Mouse (Mus musculus) hindbrain, embryonic 10.5 days (tissue): ENCODE measurements around the gene Dmbx1. TPM values are rescaled to one million over a fixed set of nuclear protein-coding genes. Genes with fewer than 3 reads are reported as not detected.
A peak's percentile ranks its signal among the peaks of the same experiment; 100 is the strongest.

Experiments used
- DNase-seq: peaks from one replicate; pipeline ENCODE4 v3.0.0-alpha.2; 2017; ENCODE audit warnings: low spot score
- H3K27ac ChIP-seq: fragments of 300-500 bp; sonication (generic); 2 replicates; pipeline ENCODE4 v1.5.1; 2016; ENCODE audit warnings: mild to moderate bottlenecking, moderate library complexity
- H3K27me3 ChIP-seq: fragments of 300-500 bp; sonication (generic); 2 replicates; pipeline ENCODE4 v1.6.1; 2016; ENCODE audit warnings: mild to moderate bottlenecking; ENCODE audit not compliant: poor library complexity, insufficient read depth, severe bottlenecking
- H3K36me3 ChIP-seq: fragments of 300-500 bp; sonication (generic); 2 replicates; pipeline ENCODE4 v1.6.1; 2016; ENCODE audit warnings: mild to moderate bottlenecking, moderate library complexity
- H3K4me1 ChIP-seq: fragments of 300-500 bp; sonication (generic); replicated peaks from 2 replicates; pipeline ENCODE4 v1.6.1; 2016; ENCODE audit warnings: mild to moderate bottlenecking
- H3K4me3 ChIP-seq: fragments of 300-500 bp; sonication (generic); 2 replicates; pipeline ENCODE4 v1.5.1; 2016; ENCODE audit warnings: mild to moderate bottlenecking, moderate library complexity
- H3K9me3 ChIP-seq: fragments of 300-500 bp; sonication (generic); 2 replicates; pipeline ENCODE4 v1.6.1; 2016; ENCODE audit warnings: mild to moderate bottlenecking, moderate library complexity
- WGBS: fragments of 180-500 bp; shearing (Covaris S2); methylation state at CpG from one replicate; pipeline ENCODE4 v1.1.7; 2016; 5-methylcytosine and 5-hydroxymethylcytosine counted together
- polyA plus RNA-seq: library from polyadenylated mRNA; unstranded; fragments of >200 nt; fragmentation: Nextera tagmentation; extraction: Ambion mirVana; gene quantifications from 2 replicates; pipeline ENCODE4 v1.2.1, GENCODE M21; 2016

Dmbx1 gene
- polyA plus RNA-seq, 1 experiment from 2014 or later, result 4.0 TPM

DNA sequence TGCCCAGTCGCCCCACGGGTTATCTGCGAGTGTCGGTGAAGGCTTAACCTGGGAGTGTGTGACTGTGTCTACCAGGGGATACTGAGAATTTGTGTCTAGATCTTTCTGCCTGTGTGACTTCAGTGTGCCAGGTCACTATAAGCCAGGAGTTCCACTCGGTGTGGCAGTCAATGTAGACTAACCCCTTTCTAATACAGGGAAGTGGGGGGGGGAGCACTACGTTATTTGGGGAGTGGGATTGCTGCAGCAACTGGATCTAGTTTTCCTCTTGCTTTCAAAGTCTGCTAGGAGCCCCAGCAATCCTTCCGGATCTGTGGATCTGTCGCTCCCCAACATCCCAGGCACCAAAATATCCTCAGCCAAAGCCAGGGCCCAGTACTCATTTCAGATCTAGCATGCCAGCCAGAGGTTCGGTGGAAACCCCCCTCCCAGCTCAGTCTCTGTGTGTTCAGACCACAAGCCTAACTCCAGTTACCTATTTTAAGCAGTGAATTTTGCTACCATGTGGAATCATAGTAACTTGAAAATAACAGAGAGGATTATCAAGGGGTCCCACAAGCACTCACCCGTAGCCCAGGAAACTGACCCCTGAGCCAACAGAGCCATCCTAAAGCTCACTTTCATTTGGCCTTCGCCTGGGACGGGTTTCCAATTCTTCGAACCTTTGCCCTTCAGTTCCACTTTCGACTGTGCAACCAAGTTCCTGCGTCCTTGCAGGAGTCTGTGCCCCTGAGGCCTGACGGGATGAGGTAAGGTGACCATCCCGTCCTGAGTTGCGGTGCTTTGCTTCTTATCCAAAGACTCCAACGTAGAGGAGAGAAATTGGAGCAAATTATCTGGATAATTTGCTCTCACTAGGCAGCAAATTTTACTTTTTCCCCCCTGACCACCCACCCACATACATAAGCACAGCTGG is 2.4 kb downstream of the Dmbx1 start:
- no peak overlapping the region for H3K27ac ChIP-seq
- peaks cover 100% of the 10 kb centered on the region for H3K27me3 ChIP-seq
- WGBS, result 3% methylated on average over 19 of the region's 19 CpGs
- H3K36me3 ChIP-seq, result no peaks in the 10 kb centered on the region
- H3K4me1 ChIP-seq, result peaks cover 44% of the 10 kb centered on the region
- H3K9me3 ChIP-seq, result no peaks in the 10 kb centered on the region
- peak overlapping the region; percentile 36 for H3K4me3 ChIP-seq
- DNase-seq, result peak; percentile 49

DNA sequence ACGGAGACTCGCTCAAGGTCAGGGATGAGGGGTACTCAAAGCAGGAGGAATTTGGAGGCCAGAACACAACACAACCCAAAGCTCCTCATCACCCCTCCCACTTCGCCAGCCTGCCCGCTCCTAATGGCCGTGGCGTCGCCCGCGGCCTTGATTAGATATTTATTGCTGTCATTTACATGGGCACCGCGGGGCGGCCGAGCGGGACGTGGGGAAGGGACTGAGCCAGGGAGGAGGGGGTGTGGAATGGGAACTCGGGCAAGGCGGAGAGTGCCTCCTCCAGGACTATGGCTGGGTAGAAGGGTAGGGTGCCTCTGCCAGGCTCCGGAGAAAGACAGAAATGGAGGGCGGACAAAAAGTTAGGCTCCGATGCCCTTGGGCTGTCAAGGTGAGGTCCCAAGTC is 3.1 kb downstream of the Dmbx1 start:
- peaks cover 46% of the 10 kb centered on the region for H3K4me1 ChIP-seq
- no peak overlapping the region for H3K27ac ChIP-seq
- H3K27me3 ChIP-seq, result peaks cover 100% of the 10 kb centered on the region
- DNase-seq, result no peak
- H3K36me3 ChIP-seq, result no peaks in the 10 kb centered on the region
- no peaks in the 10 kb centered on the region for H3K9me3 ChIP-seq
- WGBS, result under 1% methylated on average over 20 of the region's 20 CpGs
- peak overlapping the region; percentile 36 for H3K4me3 ChIP-seq

DNA sequence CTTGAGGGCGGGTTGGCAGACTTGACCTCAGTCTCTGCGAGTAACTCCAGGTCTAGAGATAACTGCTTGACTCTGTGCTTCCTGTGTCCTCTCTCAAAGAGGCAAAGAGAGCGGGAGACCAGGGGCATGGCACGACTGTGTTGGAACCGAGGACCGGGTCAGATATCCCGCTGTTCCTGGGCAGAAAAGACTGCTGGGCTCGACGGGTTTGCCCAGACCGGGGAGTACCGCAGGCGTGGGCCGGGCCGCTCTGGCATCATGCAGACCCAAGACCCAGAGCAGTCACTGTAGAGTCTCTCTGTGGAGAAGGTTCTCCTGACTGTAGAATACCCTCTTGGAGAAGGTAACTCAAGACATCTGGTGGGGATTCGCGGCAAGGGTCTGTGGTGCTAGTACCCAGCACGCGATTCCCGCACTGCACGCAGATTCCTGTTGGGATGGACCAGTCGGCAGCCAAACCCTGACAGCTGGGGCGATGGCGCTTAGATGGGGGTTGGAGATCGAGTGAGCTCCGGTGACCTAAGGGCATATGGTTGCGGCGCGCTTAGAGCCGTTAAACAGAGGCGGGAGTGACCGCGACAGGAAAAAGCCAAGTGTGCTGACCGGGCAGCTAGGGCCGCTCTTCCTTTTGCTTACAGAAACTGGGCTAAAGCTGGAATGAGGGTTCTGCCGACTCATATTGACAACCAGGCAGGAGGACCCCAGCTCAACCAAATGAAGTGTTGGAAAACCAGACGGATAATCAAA is 3.7 kb downstream of the Dmbx1 start:
- Histone ChIP-seq H3K4me3 (peak overlapping the region; percentile 36), H3K27ac (no peak overlapping the region), H3K4me1 (peaks cover 47% of the 10 kb centered on the region), H3K36me3 (no peaks in the 10 kb centered on the region), H3K27me3 (peaks cover 100% of the 10 kb centered on the region), H3K9me3 (no peaks in the 10 kb centered on the region)
- DNase-seq, result peak; percentile 66
- under 1% methylated on average over 36 of the region's 36 CpGs for WGBS

DNA sequence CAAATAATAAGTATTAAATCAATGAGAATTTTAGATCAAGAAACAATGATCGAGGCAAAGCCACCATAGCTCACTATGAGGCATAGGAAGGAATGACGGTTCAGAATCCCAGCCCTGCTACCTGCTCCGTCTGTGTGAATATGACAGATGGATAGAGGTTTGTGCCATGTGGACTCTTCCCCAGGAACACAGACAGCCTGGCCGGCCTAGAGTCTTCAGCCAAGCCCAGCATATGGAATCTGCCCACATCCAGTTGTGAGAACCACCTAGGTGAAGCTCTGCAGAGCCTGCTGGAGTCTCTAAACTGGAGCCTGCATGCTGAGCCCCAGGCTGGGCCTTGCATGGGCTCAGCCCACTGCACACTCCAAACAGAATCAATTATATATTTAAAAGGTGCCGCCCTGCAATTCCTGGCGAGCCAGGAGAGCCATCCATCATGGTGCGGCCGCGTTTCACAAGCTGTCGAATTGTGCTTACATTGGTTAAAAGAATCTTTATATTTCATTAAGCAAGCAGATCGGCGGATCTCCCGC is 8.1 kb downstream of the Dmbx1 start:
- Histone ChIP-seq H3K4me3 (no peak overlapping the region), H3K9me3 (no peaks in the 10 kb centered on the region), H3K4me1 (peaks cover 22% of the 10 kb centered on the region), H3K36me3 (no peaks in the 10 kb centered on the region), H3K27me3 (peaks cover 96% of the 10 kb centered on the region), H3K27ac (no peak overlapping the region)
- no peak for DNase-seq
- 61% methylated on average over 13 of the region's 13 CpGs for WGBS

DNA sequence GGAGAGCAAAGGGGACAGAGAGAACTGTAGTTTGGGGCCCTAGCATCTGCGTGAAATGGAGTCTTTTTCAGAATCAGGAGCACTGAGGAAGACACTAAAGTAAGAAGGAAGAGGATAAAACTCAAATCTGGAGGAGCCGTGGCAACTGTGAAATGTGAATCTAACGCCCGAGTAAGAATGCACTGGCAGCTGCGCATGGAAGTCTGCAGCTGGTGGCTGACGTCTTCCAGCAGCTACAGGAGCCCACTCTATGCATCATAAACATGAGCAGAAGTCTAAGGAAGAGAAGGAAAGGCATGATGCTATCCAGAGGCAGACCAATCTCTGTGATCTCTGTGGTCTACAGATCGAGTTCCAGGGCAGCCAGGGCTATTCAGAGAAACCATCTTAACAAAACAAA is 12.1 kb downstream of the Dmbx1 start:
- Histone ChIP-seq H3K36me3 (no peaks in the 10 kb centered on the region), H3K27me3 (peaks cover 75% of the 10 kb centered on the region), H3K4me3 (no peak overlapping the region), H3K27ac (no peak overlapping the region), H3K9me3 (no peaks in the 10 kb centered on the region), H3K4me1 (0 out of 2 replicates have a peak, but pooled peaks cover 3% of the 10 kb centered on the region)
- DNase-seq, result no peak
- WGBS, result 66% methylated on average over 7 of the region's 7 CpGs

DNA sequence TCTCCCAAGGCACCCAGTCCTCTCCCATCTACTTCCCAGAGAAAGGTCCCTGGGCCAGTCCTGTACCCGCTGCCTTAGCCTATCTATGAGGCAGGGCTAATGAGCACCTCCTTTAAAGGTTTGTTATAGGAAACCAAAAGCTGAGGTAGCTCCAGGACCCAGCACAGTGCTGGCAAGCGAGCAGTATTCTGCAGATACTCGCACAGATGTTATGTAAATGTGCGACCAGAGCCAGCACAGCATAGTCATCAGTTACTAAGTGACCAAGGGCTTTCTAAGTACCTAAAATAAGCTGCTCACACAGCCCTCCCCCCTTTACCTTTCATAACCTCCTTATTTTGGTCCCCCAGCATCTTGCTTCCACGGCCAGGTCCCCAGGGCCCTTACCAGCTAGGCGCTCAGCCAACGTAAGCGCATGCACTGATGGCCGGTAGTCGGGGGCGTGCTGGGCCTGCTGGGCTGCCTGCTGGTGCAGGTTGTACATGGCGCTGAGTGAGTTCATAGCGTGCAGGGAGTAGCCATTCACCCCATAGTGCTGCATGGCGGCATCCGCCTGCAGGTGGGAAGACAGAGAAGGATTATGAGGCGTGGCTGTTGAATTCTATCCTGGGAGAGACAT is 16.4 kb downstream of the Dmbx1 start:
- DNase-seq, result no peak
- peaks cover 66% of the 10 kb centered on the region for H3K27me3 ChIP-seq
- peaks cover under 1% of the 10 kb centered on the region; the same call in 1 of the 2 replicates for H3K4me1 ChIP-seq
- no peaks in the 10 kb centered on the region for H3K36me3 ChIP-seq
- WGBS, result 79% methylated on average over 16 of the region's 16 CpGs
- H3K4me3 ChIP-seq, result no peak overlapping the region
- no peaks in the 10 kb centered on the region for H3K9me3 ChIP-seq
- H3K27ac ChIP-seq, result no peak overlapping the region

DNA sequence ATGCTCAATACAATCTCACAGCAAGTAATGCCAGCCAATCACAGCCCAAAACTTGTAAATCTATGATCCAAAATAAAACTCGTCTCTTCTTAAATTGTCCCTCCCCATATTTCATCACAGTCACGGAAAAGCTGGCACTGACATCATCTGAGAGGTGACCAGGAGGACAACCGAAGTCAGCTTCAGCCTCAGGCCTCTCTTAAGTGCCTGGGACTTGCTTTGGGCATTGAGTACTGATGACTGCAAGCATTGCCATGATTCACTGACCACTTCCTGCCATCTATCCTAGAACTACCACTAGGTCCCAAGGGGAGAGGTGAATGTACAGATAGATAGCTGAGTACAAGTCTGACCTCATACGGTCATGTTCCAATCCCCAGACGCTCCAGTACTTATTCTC is 17.0 kb downstream of the Dmbx1 start:
- Histone ChIP-seq H3K27me3 (peaks cover 66% of the 10 kb centered on the region), H3K4me3 (no peak overlapping the region), H3K27ac (no peak overlapping the region), H3K36me3 (no peaks in the 10 kb centered on the region), H3K4me1 (peaks cover 7% of the 10 kb centered on the region; the same call in 1 of the 2 replicates), H3K9me3 (no peaks in the 10 kb centered on the region)
- 89% methylated on average over 5 of the region's 5 CpGs for WGBS
- DNase-seq, result no peak

DNA sequence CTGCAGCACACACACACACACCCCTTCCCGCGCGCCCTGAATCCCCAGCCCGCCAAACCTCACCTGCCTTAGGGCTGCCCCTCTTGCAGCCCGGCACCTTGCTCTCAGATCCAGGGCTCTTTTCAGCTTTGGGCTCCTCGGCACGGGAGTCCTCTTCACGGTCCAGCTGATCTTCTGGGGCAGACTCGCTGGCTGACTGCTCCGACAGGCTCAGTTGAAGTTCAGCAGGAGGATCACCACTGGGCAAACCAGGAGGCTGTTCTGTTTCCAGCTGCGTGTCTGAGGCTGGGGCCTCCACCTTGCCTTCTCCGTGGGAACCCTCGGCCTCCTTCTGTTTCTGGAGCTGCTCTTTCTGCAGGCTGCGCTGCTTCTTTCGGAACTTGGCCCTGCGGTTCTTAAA is 19.8 kb downstream of the Dmbx1 start:
- 70% methylated on average over 16 of the region's 16 CpGs for WGBS
- Histone ChIP-seq H3K36me3 (no peaks in the 10 kb centered on the region), H3K27me3 (peaks cover 85% of the 10 kb centered on the region)

DNA sequence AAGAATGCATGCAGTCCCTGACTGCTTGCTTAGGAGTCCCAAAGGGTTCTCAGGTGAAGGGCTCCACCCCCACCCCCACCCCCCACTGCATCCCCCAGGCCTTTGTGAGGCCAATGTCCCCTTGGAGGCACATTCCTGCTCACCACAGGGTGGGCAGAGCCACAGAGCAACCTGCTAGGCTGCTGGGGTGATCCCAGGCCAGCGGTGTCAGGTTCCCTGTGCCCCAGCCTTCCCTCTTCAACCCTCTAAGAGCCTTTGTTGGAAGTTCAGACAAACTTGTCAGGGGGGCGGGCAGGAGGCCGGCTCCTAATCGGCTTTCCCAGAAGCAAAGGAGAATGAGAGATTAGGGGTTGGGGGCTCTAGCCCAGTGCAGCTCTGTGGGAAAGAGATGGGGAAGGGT is 28.1 kb downstream of the Dmbx1 start:
- peak overlapping the region; percentile 59 for H3K27ac ChIP-seq

More for the DNA sequence above, 19.8 kb downstream of the Dmbx1 start:
- DNase-seq, result no peak
- peaks cover 8% of the 10 kb centered on the region; the same call in 1 of the 2 replicates for H3K4me1 ChIP-seq
- H3K9me3 ChIP-seq, result no peaks in the 10 kb centered on the region
- H3K27ac ChIP-seq, result no peak overlapping the region
- no peak overlapping the region for H3K4me3 ChIP-seq

DNA sequence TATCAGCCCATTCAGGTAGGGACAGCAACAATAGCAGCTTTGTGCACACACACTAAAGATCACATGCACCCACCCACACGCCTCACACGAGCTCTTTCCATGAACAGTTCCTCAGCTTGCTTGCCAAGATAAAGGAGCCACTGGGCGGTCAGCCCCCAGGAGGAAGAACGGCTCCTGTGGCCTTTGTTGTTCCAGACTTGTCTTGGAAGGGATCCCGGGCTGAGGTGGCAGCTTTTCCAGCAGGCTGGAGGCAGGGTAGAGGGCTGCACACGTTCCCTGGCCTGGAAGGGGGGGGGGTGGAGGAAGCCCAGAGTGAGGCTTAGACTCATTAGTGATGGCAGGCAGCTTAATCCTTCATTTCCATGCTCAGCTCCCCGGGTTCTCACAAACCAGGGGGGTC is 31.1 kb downstream of the Dmbx1 start:
- DNase-seq, result no peak
- H3K4me1 ChIP-seq, result peaks cover 41% of the 10 kb centered on the region

More for the DNA sequence above, 28.1 kb downstream of the Dmbx1 start:
- no peak overlapping the region for H3K4me3 ChIP-seq
- no peak for DNase-seq
- peaks cover 76% of the 10 kb centered on the region for H3K27me3 ChIP-seq
- no peaks in the 10 kb centered on the region for H3K36me3 ChIP-seq
- H3K9me3 ChIP-seq, result no peaks in the 10 kb centered on the region
- under 1% methylated on average over 4 of the region's 4 CpGs for WGBS
- peaks cover 18% of the 10 kb centered on the region for H3K4me1 ChIP-seq

DNA sequence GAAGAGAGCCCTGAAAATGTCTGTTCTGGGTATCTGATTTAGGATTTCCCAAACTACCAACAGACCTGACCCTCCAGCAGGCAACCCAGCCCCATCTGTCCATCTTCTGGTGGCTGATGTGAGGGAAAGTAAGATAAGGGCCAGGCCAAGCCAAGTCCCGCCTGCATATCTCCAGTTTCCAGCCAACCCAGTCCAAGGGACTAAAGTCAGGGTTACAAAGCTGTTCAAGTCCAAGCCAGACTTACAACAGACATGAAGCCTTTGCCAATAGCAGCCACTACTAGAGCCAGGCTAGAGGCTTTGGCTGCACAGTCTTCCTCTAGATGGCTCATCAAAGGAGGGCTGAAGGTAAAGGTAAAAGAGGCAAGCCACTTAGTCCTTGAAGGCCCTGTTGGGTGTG is 31.7 kb downstream of the Dmbx1 start:
- H3K27me3 ChIP-seq, result peaks cover 90% of the 10 kb centered on the region
- no peaks in the 10 kb centered on the region for H3K9me3 ChIP-seq
- DNase-seq, result no peak
- no peak overlapping the region for H3K27ac ChIP-seq
- 75% methylated on average over 1 of the region's 1 CpGs for WGBS
- H3K4me3 ChIP-seq, result no peak overlapping the region
- peaks cover 43% of the 10 kb centered on the region for H3K4me1 ChIP-seq
- H3K36me3 ChIP-seq, result no peaks in the 10 kb centered on the region

More for the DNA sequence above, 31.1 kb downstream of the Dmbx1 start:
- no peak overlapping the region for H3K27ac ChIP-seq
- no peaks in the 10 kb centered on the region for H3K9me3 ChIP-seq
- H3K27me3 ChIP-seq, result peaks cover 90% of the 10 kb centered on the region
- 20% methylated on average over 7 of the region's 7 CpGs for WGBS
- H3K36me3 ChIP-seq, result no peaks in the 10 kb centered on the region
- no peak overlapping the region for H3K4me3 ChIP-seq

DNA sequence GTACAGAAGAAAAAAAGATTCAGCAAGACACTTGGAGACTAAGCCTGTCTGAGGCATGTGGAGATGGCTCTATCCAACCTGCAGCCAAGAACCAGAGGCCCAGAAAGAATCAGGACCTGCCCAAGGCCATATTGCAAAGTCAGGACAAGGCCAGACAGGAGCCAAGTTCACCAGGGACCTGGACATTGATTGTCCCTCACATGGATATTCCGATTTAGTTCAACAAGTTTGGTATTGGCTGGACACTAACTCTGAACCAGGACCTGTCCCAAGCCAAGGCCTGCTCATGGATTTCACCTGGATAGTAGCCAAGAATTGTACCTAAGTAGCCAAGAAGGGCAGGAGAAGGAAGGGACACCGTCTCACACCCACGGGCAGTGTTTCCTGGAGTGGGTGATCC is 32.9 kb downstream of the Dmbx1 start:
- Histone ChIP-seq H3K9me3 (no peaks in the 10 kb centered on the region), H3K27me3 (peaks cover 90% of the 10 kb centered on the region), H3K4me3 (no peak overlapping the region), H3K36me3 (no peaks in the 10 kb centered on the region), H3K4me1 (peaks cover 38% of the 10 kb centered on the region), H3K27ac (no peak overlapping the region)
- no peak for DNase-seq
- WGBS, result 92% methylated on average over 3 of the region's 3 CpGs
